Mouse (Mus musculus) MEL (cell line): ENCODE measurements at regions not wholly inside any gene's neighbourhood (a gene's known extent, or its start where the extent isn't known, plus 50 kb on each side); places are given as distances from the start of the nearest gene placed in this dataset.

ENCODE experiments used
- DNase-seq: peaks from one replicate; pipeline ENCODE4 v3.0.0; 2011; ENCODE audit warnings: low read depth, low spot score
- H3K27ac ChIP-seq: 2 replicates; pipeline ENCODE4 v1.5.1; 2012; ENCODE audit warnings: low read depth, mild to moderate bottlenecking, control low read depth, low read length, moderate library complexity; ENCODE audit not compliant: control insufficient read depth
- H3K27me3 ChIP-seq, 2 experiments: fragments of 150-350 bp in 1 of 2; sonication (generic) in 1 of 2; 2 replicates each; pipeline ENCODE4 v1.6.1; 2012; ENCODE audit warnings: low read length in 2 of 2, mild to moderate bottlenecking in 2 of 2, improper control_type of control experiment in 1 of 2, moderate library complexity in 1 of 2; ENCODE audit not compliant: insufficient read depth in 2 of 2, control insufficient read depth in 1 of 2
- H3K36me3 ChIP-seq, 2 experiments: 2 replicates each; pipeline ENCODE4 v1.6.1; 2012 to 2014; ENCODE audit warnings: low read length in 2 of 2, improper control_type of control experiment in 1 of 2, inconsistent platforms in 1 of 2, mild to moderate bottlenecking in 1 of 2; ENCODE audit not compliant: insufficient read depth in 2 of 2, control insufficient read depth in 1 of 2
- H3K4me1 ChIP-seq, 2 experiments: fragments of 150-350 bp in 1 of 2; sonication (generic) in 1 of 2; 2 replicates each; pipeline ENCODE4 v1.6.1; 2012; ENCODE audit warnings: low read length in 2 of 2, improper control_type of control experiment in 1 of 2, mild to moderate bottlenecking in 1 of 2; ENCODE audit not compliant: insufficient read depth in 2 of 2, control insufficient read depth in 1 of 2
- H3K4me3 ChIP-seq, 2 experiments: fragments of 150-350 bp in 1 of 2; sonication (generic) in 1 of 2; 2 replicates each; pipeline ENCODE4 v1.5.1; 2012; ENCODE audit warnings: low read depth in 2 of 2, low read length in 2 of 2, mild to moderate bottlenecking in 2 of 2, moderate library complexity in 2 of 2, control low read depth in 1 of 2, improper control_type of control experiment in 1 of 2; ENCODE audit not compliant: control insufficient read depth in 1 of 2, insufficient read depth in 1 of 2
- H3K79me2 ChIP-seq: 2 replicates; pipeline ENCODE4 v1.6.1; 2012; ENCODE audit warnings: mild to moderate bottlenecking, low read length, moderate library complexity; ENCODE audit not compliant: control insufficient read depth, poor library complexity, insufficient read depth
- H3K9ac ChIP-seq: 2 replicates; pipeline ENCODE4 v1.6.1; 2012; ENCODE audit warnings: low read depth, mild to moderate bottlenecking, control low read depth, low read length, moderate library complexity; ENCODE audit not compliant: control insufficient read depth, poor library complexity, severe bottlenecking
- H3K9me3 ChIP-seq: fragments of 150-350 bp; sonication (generic); replicated peaks from 2 replicates; pipeline ENCODE4 v1.6.1; 2012; ENCODE audit warnings: mild to moderate bottlenecking, low read length, improper control_type of control experiment, moderate library complexity; ENCODE audit not compliant: insufficient read depth
- CTCF ChIP-seq, 3 experiments: IDR thresholded peaks in 2 of 3; conservative IDR thresholded peaks in 1 of 3; 2 replicates each; pipeline ENCODE4 v1.5.1; 2011 to 2012; ENCODE audit warnings: low read length in 3 of 3, low read depth in 2 of 3, mild to moderate bottlenecking in 2 of 3, improper control_type of control experiment in 1 of 3, inconsistent platforms in 1 of 3, mixed read lengths in 1 of 3, moderate library complexity in 1 of 3; ENCODE audit not compliant: control insufficient read depth in 1 of 3, insufficient read depth in 1 of 3, poor library complexity in 1 of 3, severe bottlenecking in 1 of 3
- ELF1 ChIP-seq: IDR thresholded peaks from 2 replicates; pipeline ENCODE4 v1.6.1; 2014; ENCODE audit warnings: low read depth, mild to moderate bottlenecking, inconsistent platforms, low read length, improper control_type of control experiment, moderate library complexity
- EP300 ChIP-seq, 2 experiments: IDR thresholded peaks; 2 replicates each; pipeline ENCODE4 v1.6.1; 2011; ENCODE audit warnings: improper control_type of control experiment in 2 of 2, low read length in 2 of 2, low read depth in 1 of 2, mild to moderate bottlenecking in 1 of 2
- ETS1 ChIP-seq: IDR thresholded peaks from 2 replicates; pipeline ENCODE4 v1.6.1; 2012; ENCODE audit warnings: low read depth, mild to moderate bottlenecking, inconsistent platforms, low read length, improper control_type of control experiment, moderate library complexity
- GATA1 ChIP-seq: IDR thresholded peaks from 2 replicates; pipeline ENCODE4 v1.6.1; 2011; ENCODE audit warnings: low read depth, low read length, improper control_type of control experiment
- HCFC1 ChIP-seq: IDR thresholded peaks from 2 replicates; pipeline ENCODE4 v1.6.1; 2012; ENCODE audit warnings: low read depth, mild to moderate bottlenecking, inconsistent platforms, low read length, improper control_type of control experiment, moderate library complexity
- KAT2A ChIP-seq: conservative IDR thresholded peaks from 2 replicates; pipeline ENCODE4 v1.6.1; 2012; ENCODE audit warnings: low read depth, low read length, improper control_type of control experiment, inconsistent platforms
- MAX ChIP-seq: IDR thresholded peaks from 2 replicates; pipeline ENCODE4 v1.6.1; 2011; ENCODE audit warnings: low read length, improper control_type of control experiment
- MAZ ChIP-seq: IDR thresholded peaks from 2 replicates; pipeline ENCODE4 v1.6.1; 2012; ENCODE audit warnings: low read depth, mild to moderate bottlenecking, inconsistent platforms, low read length, improper control_type of control experiment
- MEF2A ChIP-seq: IDR thresholded peaks from 2 replicates; pipeline ENCODE4 v1.6.1; 2014; ENCODE audit warnings: low read depth, mild to moderate bottlenecking, inconsistent platforms, low read length, improper control_type of control experiment; ENCODE audit not compliant: poor library complexity, insufficient replicate concordance, severe bottlenecking; ENCODE audit errors: extremely low read depth
- MXI1 ChIP-seq: IDR thresholded peaks from 2 replicates; pipeline ENCODE4 v1.6.1; 2011; ENCODE audit warnings: mild to moderate bottlenecking, low read depth, low read length, improper control_type of control experiment
- MYB ChIP-seq: IDR thresholded peaks from 2 replicates; pipeline ENCODE4 v1.6.1; 2011; ENCODE audit warnings: mild to moderate bottlenecking, low read depth, low read length, improper control_type of control experiment
- NELFE ChIP-seq: IDR thresholded peaks from 2 replicates; pipeline ENCODE4 v1.6.1; 2011; ENCODE audit warnings: low read depth, low read length, improper control_type of control experiment
- POLR2A ChIP-seq, 2 experiments: IDR thresholded peaks; 2 replicates each; pipeline ENCODE4 v1.6.1; 2011 to 2012; ENCODE audit warnings: low read length in 2 of 2, mild to moderate bottlenecking in 2 of 2, control low read depth in 1 of 2, improper control_type of control experiment in 1 of 2, low read depth in 1 of 2, moderate library complexity in 1 of 2; ENCODE audit not compliant: control insufficient read depth in 1 of 2, insufficient read depth in 1 of 2, poor library complexity in 1 of 2
- RCOR1 ChIP-seq: IDR thresholded peaks from 2 replicates; pipeline ENCODE4 v1.6.1; 2012; ENCODE audit warnings: low read depth, mild to moderate bottlenecking, inconsistent platforms, low read length, improper control_type of control experiment
- TAL1 ChIP-seq: IDR thresholded peaks from 2 replicates; pipeline ENCODE4 v1.6.1; 2012; ENCODE audit warnings: mild to moderate bottlenecking, inconsistent platforms, low read length, moderate library complexity, mixed read lengths
- TCF12 ChIP-seq: IDR thresholded peaks from 2 replicates; pipeline ENCODE4 v1.6.1; 2014; ENCODE audit warnings: low read depth, mild to moderate bottlenecking, inconsistent platforms, low read length, improper control_type of control experiment, moderate library complexity
- ZKSCAN1 ChIP-seq: IDR thresholded peaks from 2 replicates; pipeline ENCODE4 v1.6.1; 2012; ENCODE audit warnings: low read depth, mild to moderate bottlenecking, inconsistent platforms, low read length, improper control_type of control experiment, moderate library complexity
- ZNF384 ChIP-seq: IDR thresholded peaks from 2 replicates; pipeline ENCODE4 v1.6.1; 2012; ENCODE audit warnings: low read depth, mild to moderate bottlenecking, inconsistent platforms, low read length, improper control_type of control experiment

GRCm38 (mm10) chr14:87750665-87751170 lies 334.3 kb downstream of the Tdrd3 start:
- no peak for TF ChIP-seq HCFC1
- no peak for TF ChIP-seq ELF1

GRCm38 (mm10) chr14:87754744-87755143 lies 338.3 kb downstream of the Tdrd3 start:
- peak; percentile 65 for DNase-seq
- peaks cover 2 to 4% of the 10 kb centered on the region in 2 experiments; a peak in 2 of 4 replicates for H3K4me1 ChIP-seq
- no peaks in the 10 kb centered on the region for H3K79me2 ChIP-seq
- peaks cover 0 to 5% of the 10 kb centered on the region in 2 experiments; a peak in 2 of 4 replicates for H3K36me3 ChIP-seq
- H3K9me3 ChIP-seq, result no peaks in the 10 kb centered on the region
- H3K27me3 ChIP-seq, result no peaks in the 10 kb centered on the region
- no peak overlapping the region for H3K27ac ChIP-seq
- no peak overlapping the region for H3K4me3 ChIP-seq
- TF ChIP-seq RCOR1 (peak; percentile 87), POLR2A (IDR thresholded peaks at IDR 0.05; ENCODE audit: control insufficient read depth in 1 of 2, insufficient read depth in 1 of 2, low read depth in 1 of 2, low read length in 2 of 2, poor library complexity in 1 of 2) (no peak), MAZ (no peak), MAX (no peak), CTCF (IDR thresholded peaks at IDR 0.05 in 2 of 3, conservative IDR thresholded peaks at IDR 0.05 in 1 of 3; ENCODE audit: control insufficient read depth in 1 of 3, insufficient read depth in 1 of 3, low read depth in 2 of 3, low read length in 3 of 3, poor library complexity in 1 of 3, severe bottlenecking in 1 of 3) (no peak), MXI1 (no peak), TAL1 (peak; percentile 63), ZKSCAN1 (no peak), ETS1 (peak; percentile 48; the same call in 1 of the 2 replicates), MEF2A (no peak), GATA1 (peak; percentile 75), KAT2A (no peak), EP300 (IDR thresholded peaks at IDR 0.05; ENCODE audit: low read depth in 1 of 2, low read length in 2 of 2) (peak; percentile 75 to 88), MYB (no peak), TCF12 (peak; percentile 93), NELFE (no peak), ELF1 (no peak), ZNF384 (no peak)
- H3K9ac ChIP-seq, result no peak overlapping the region

More at GRCm38 (mm10) chr14:87750665-87751170, 334.3 kb downstream of the Tdrd3 start:
- no peaks in the 10 kb centered on the region for H3K27me3 ChIP-seq
- H3K79me2 ChIP-seq, result no peaks in the 10 kb centered on the region
- no peak overlapping the region for H3K27ac ChIP-seq
- H3K9ac ChIP-seq, result no peak overlapping the region
- no peak overlapping the region for H3K4me3 ChIP-seq
- no peak for DNase-seq
- H3K9me3 ChIP-seq, result no peaks in the 10 kb centered on the region
- peaks cover 2 to 4% of the 10 kb centered on the region in 2 experiments; a peak in 2 of 4 replicates for H3K4me1 ChIP-seq
- H3K36me3 ChIP-seq, result peaks cover 0 to 5% of the 10 kb centered on the region in 2 experiments; a peak in 2 of 4 replicates
